Mouse (Mus musculus): ENCODE results near the gene Sorl1.

Gene Sorl1

DNA sequence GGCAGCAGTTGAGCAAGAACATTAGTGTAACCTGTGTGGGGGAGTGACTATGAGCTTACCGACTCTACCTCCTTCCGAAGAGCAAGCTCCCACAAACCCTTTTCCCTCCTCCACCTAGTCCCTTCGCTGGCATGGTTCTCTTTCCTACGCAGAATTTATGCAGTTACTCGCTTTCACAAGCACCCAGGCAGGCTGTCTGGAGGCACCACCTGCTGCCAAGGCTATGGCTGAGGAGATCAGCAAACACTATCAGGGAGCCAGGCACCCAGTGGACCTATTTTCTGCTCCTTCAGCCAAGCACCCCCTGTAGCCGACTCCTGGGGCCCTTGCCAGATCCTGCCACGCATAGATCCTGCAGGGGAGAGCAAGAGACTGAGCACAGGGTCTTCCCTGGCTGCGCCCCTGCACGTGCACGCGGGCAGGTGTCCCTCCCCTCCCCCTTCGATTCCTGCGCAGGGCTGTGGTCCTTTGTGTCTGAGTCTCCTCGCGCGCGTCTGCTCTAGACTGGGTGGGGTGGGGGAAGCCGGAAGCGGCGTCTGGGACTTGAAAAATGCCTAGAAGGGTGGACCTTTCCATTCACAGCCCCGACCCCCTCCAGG, 188.6 kb downstream of the Sorl1 start:
- peak; percentile 23 to 75 for DNase-seq (ENCODE audit: inconsistent age in 2 of 2, low spot score in 1 of 2)

DNA sequence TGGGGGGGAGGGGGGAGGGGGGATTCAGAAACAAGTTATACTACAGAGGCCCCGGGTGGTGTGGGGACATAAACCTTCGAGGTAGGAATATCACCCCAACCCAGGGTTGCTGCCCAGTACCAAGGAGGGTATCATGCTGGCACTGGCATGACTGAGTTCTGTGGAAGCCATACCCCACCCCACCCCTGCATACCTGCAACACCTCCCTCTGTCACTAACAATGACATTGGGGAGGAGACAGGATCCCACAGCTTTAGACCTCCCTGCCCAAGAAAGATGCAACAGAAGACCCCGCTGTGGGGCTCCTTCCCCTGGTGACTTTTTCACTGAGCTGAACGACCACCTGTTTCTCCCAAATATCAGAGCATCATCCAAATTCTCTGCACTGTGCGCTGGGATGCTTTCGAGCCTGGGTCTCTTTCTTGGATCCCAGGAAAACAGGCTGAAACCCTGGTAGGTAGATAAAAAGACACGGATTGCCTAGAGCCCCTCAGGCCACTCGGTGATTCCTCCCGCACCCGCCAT, 189.2 kb downstream of the Sorl1 start:
- DNase-seq (ENCODE audit: inconsistent age in 2 of 2, low spot score in 1 of 2) = no peak

DNA sequence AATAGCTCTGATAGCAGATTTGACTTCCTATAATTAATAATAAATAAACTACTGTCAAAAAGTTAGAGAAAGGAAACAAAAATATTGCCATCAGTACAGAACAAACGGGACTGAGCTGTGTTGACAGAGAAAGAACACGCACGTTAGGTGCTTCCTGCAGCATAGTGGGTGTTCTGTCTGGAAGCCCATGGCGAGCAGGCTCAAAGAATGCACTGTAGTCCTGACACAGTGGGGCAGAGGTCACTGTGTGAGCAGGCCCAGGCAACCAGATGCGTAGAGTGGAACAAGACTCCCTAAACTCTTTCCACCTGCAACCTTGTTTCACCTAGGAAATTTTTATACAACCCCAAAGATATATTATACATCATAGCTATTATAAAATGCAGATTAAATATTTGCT, 194.1 kb downstream of the Sorl1 start:
- DNase-seq (ENCODE audit: inconsistent age in 2 of 2, low spot score in 1 of 2) = no peak

DNA sequence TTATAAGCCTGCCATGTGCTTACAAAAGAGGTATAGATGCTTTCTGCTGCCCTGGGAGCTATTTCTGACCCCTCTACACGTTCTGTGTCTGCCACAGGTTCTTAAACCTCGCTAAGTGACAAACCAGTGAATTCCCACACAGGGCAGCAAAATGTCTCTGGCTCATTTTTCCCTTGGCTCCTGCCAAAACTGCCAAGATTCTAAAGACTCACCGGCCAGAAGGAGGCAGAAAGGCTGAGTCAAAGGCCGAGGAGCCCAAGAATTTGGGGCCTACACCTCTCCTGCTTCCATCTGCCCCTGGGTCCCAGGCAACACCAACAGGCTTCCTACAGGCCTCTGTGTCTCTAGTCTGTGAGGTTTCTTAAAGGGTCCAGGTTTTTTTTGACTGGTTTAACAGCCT, 198.4 kb downstream of the Sorl1 start:
- no peak for DNase-seq (ENCODE audit: inconsistent age in 2 of 2, low spot score in 1 of 2)

DNA sequence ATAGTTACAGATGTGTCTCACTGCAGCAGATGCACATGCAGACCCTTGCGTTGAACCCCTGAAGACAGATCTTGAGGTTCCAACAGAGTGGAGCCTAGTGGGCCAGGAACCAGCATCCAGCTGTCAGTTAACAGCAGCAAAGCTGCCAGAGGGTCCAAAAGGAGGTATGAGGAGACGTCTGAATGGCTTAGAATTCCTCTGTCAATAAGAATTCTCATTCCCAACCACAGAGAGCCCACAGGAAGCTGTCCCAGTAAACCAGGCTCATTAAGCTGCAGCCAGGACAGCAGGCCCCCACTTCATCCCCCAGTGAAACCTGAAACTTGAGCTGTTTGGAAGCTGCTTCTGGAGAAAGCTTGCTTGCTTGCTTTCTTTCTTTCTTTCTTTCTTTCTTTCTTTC, 200.0 kb downstream of the Sorl1 start:
- DNase-seq (ENCODE audit: inconsistent age in 2 of 2, low spot score in 1 of 2) = no peak

DNA sequence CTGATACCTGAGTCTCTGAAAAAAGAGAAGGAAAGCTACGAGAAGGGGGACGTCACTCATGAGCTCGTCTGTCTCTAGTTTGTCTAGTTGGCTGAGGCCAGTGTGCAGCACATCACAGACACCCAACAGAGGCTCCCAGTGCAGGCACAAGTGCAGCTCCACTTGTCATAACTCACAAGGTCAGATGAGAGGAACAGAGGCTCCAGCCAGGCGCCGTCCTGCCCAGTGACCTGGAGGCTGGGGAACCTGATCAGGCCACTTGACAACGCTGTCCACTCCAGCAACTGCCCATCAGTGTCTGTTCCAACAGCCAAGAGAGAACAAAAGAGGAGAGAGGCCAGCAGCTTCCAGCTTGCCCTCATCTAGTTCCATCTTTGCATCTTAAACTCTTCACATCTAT, 201.7 kb downstream of the Sorl1 start:
- peak in 1 of 2 experiments; percentile 11 for DNase-seq (ENCODE audit: inconsistent age in 2 of 2, low spot score in 1 of 2)

DNA sequence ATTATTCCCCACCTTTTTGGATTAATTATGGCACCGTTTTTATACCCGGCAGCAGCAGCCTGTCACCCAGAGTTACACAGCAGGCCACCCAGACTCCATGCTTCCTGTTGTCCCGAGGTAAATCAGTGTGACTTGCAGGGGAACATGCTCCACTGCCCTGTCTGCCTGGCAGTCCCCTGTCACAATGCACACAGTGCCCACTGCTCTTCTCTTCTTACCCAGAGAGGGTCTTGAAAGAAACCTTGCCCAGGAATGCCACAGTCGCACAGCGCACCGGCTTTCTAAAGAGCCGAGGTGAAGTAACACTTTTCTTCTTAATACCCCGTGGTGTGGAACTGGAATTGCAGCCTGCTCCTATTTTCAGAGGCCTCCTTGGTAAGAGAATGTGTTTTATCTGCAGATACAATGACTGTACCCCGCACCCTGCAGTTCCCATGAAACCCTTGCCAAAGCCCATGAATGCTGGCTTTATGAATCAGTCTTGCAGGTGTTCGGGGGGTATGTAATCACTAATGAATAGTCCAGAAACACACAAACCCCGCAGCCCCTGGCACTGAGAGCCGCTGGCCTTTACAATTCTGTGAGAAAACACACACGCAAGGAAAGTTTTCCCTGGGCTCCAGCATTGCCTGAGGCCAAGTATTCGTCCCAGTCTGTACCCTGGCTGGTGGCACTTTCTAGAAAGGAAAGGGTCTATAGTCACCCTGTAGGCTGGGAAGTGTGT, 205.3 kb downstream of the Sorl1 start:
- DNase-seq (ENCODE audit: inconsistent age in 2 of 2, low spot score in 1 of 2) = no peak

DNA sequence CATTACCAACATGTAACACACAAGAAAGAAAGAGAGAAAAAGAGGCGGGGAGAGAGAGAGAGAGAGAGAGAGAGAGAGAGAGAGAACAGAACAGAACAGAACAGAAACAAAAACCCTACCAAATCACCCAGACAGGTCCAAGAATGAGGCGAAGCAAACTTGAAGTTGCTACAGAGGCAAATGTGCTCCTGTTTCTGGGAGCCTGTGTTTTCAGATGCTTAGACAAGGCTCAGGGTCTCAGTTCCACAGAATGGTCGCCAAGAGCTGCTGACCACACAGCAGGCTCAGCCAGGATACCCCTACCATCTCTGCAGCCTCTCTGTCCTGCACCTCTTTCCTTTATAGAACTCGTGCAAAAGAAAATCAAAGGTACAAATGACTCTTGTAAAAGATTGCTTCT, 205.9 kb downstream of the Sorl1 start:
- no peak for DNase-seq (ENCODE audit: inconsistent age in 2 of 2, low spot score in 1 of 2)

DNA sequence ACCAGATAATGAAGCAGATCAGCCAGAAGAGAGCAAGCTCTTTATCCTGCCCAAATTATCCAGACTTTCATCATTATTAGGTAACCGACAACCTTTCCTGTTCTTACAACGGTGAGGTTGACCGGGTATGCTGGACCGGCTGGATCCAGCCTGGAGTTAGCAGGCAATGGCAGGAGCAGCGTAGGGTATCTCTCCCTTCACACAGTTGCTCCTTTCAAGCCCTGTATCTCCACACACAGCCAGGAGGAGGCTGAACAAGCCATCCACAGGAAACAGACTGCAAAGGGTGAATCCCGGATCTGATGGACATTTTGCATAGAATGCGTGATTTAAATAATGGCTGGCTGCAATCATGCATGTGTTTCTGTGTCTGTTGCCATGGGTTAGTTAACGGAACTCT, 208.5 kb downstream of the Sorl1 start:
- DNase-seq (ENCODE audit: inconsistent age in 2 of 2, low spot score in 1 of 2) = no peak
